Mouse (Mus musculus) hindbrain, embryonic 10.5 days (tissue): ENCODE results near the gene Enpp1. TPM values are rescaled to one million over a fixed set of nuclear protein-coding genes. Genes with fewer than 3 reads are reported as not detected.

ENCODE experiments used
- DNase-seq: peaks from one replicate; pipeline ENCODE4 v3.0.0-alpha.2; 2017; ENCODE audit warnings: low spot score
- H3K27ac ChIP-seq: fragments of 300-500 bp; sonication (generic); 2 replicates; pipeline ENCODE4 v1.5.1; 2016; ENCODE audit warnings: mild to moderate bottlenecking, moderate library complexity
- H3K27me3 ChIP-seq: fragments of 300-500 bp; sonication (generic); 2 replicates; pipeline ENCODE4 v1.6.1; 2016; ENCODE audit warnings: mild to moderate bottlenecking; ENCODE audit not compliant: poor library complexity, insufficient read depth, severe bottlenecking
- H3K36me3 ChIP-seq: fragments of 300-500 bp; sonication (generic); 2 replicates; pipeline ENCODE4 v1.6.1; 2016; ENCODE audit warnings: mild to moderate bottlenecking, moderate library complexity
- H3K4me1 ChIP-seq: fragments of 300-500 bp; sonication (generic); replicated peaks from 2 replicates; pipeline ENCODE4 v1.6.1; 2016; ENCODE audit warnings: mild to moderate bottlenecking
- H3K4me3 ChIP-seq: fragments of 300-500 bp; sonication (generic); 2 replicates; pipeline ENCODE4 v1.5.1; 2016; ENCODE audit warnings: mild to moderate bottlenecking, moderate library complexity
- H3K9me3 ChIP-seq: fragments of 300-500 bp; sonication (generic); 2 replicates; pipeline ENCODE4 v1.6.1; 2016; ENCODE audit warnings: mild to moderate bottlenecking, moderate library complexity
- WGBS: fragments of 180-500 bp; shearing (Covaris S2); methylation state at CpG from one replicate; pipeline ENCODE4 v1.1.7; 2016; 5-methylcytosine and 5-hydroxymethylcytosine counted together
- polyA plus RNA-seq: library from polyadenylated mRNA; unstranded; fragments of >200 nt; fragmentation: Nextera tagmentation; extraction: Ambion mirVana; gene quantifications from 2 replicates; pipeline ENCODE4 v1.2.1, GENCODE M21; 2016

Gene Enpp1
- polyA plus RNA-seq, 1 experiment from 2014 or later, result 0.44 TPM

GRCm38 (mm10) chr10:24702698-24703097 is 9.3 kb downstream of the Enpp1 start:
- H3K27me3 ChIP-seq, result no peaks in the 10 kb centered on the region
- DNase-seq, result no peak
- WGBS, result 85% methylated on average over 2 of the region's 2 CpGs
- H3K36me3 ChIP-seq, result no peaks in the 10 kb centered on the region
- no peaks in the 10 kb centered on the region for H3K9me3 ChIP-seq
- H3K4me1 ChIP-seq, result no peaks in the 10 kb centered on the region
- H3K4me3 ChIP-seq, result no peak overlapping the region
- no peak overlapping the region for H3K27ac ChIP-seq

- DNase-seq, result no peak
- WGBS, result 84% methylated on average over 6 of the region's 6 CpGs
- no peak overlapping the region for H3K27ac ChIP-seq
- no peaks in the 10 kb centered on the region for H3K27me3 ChIP-seq
- H3K9me3 ChIP-seq, result no peaks in the 10 kb centered on the region
- no peaks in the 10 kb centered on the region for H3K36me3 ChIP-seq
- H3K4me3 ChIP-seq, result no peak overlapping the region
- no peaks in the 10 kb centered on the region for H3K4me1 ChIP-seq
Observed at GRCm38 (mm10) chr10:24698131-24698775, 13.7 kb downstream of the Enpp1 start.

DNA sequence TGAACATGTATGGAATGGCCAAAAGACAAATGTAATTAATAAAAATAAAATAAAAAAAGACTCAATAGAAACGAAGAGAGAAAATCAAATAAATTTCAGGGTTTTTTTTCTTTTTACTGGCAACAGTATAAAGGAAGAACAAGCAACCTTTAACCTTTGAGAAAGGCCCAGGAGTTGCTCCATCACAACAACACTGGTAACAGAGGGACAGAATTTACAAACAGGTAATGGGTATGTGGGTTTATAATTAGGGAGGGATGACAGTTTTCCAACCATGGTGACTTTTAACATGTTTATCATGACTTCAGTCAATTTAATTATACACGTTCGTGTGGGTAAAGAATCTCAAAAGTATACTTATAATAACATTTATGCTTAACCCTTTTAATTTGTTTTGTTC is 15.2 kb downstream of the Enpp1 start:
- Histone ChIP-seq H3K36me3 (no peaks in the 10 kb centered on the region), H3K27me3 (no peaks in the 10 kb centered on the region), H3K27ac (no peak overlapping the region), H3K4me3 (no peak overlapping the region), H3K9me3 (no peaks in the 10 kb centered on the region), H3K4me1 (no peaks in the 10 kb centered on the region)
- WGBS, result 91% methylated on average over 3 of the region's 3 CpGs
- no peak for DNase-seq

DNA sequence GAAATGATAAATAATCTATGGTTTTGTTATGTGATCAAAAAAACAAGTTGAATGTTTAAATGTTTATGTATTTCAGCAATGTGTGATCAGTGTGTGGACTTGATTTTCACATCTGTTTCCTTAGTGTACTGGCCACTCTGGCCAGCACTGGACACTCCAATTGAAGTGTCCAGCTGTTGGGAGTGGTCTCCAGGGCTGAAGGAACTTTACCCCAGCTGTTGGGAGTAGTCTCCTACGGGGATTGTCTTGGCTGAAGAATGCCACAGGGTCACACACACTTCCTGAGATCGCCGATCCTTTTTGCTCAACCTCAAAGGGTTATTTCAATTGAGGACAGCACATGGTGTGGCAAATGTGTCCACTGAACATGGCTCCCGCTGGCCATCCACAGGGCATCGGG is 16.2 kb downstream of the Enpp1 start:
- Histone ChIP-seq H3K27ac (no peak overlapping the region), H3K9me3 (no peaks in the 10 kb centered on the region), H3K4me1 (no peaks in the 10 kb centered on the region), H3K36me3 (no peaks in the 10 kb centered on the region), H3K4me3 (no peak overlapping the region), H3K27me3 (no peaks in the 10 kb centered on the region)
- DNase-seq, result no peak
- 72% methylated on average over 5 of the region's 5 CpGs for WGBS

GRCm38 (mm10) chr10:24682518-24683104 is 29.3 kb downstream of the Enpp1 start:
- H3K27me3 ChIP-seq, result no peaks in the 10 kb centered on the region
- no peaks in the 10 kb centered on the region for H3K4me1 ChIP-seq
- no peaks in the 10 kb centered on the region for H3K36me3 ChIP-seq
- WGBS, result 83% methylated on average over 7 of the region's 7 CpGs
- no peaks in the 10 kb centered on the region for H3K9me3 ChIP-seq
- no peak for DNase-seq
- H3K4me3 ChIP-seq, result no peak overlapping the region
- no peak overlapping the region for H3K27ac ChIP-seq

- Histone ChIP-seq H3K4me3 (no peak overlapping the region), H3K9me3 (no peaks in the 10 kb centered on the region), H3K27ac (no peak overlapping the region), H3K36me3 (no peaks in the 10 kb centered on the region), H3K27me3 (no peaks in the 10 kb centered on the region), H3K4me1 (no peaks in the 10 kb centered on the region)
- DNase-seq, result no peak
- 91% methylated on average over 18 of the region's 18 CpGs for WGBS
Observed at GRCm38 (mm10) chr10:24677681-24678080, 34.3 kb downstream of the Enpp1 start.

- Histone ChIP-seq H3K27me3 (no peaks in the 10 kb centered on the region), H3K36me3 (no peaks in the 10 kb centered on the region), H3K4me1 (no peaks in the 10 kb centered on the region), H3K27ac (no peak overlapping the region), H3K9me3 (no peaks in the 10 kb centered on the region), H3K4me3 (no peak overlapping the region)
- WGBS, result 95% methylated on average over 6 of the region's 6 CpGs
- DNase-seq, result no peak
Observed at GRCm38 (mm10) chr10:24674261-24674660, 37.7 kb downstream of the Enpp1 start.

DNA sequence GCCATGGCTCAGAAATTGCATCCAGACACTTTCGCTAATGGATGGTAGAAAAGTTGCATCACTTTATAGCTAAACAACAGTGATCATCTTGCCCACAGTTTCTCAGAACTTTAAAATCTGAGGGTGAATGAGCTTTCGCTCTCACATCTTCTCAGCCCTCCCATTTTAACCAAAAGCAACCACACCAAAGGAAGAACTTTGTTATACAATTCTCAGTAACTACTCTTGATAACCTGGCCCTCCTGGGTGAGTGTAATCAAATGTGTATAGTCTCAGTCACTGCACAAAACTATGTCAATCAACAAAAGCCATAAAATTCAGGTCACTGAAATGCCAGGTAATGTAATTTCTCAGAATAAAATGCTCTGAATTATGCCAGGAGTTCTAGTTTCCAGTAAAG is 39.0 kb downstream of the Enpp1 start:
- H3K27ac ChIP-seq, result no peak overlapping the region
- DNase-seq, result no peak
- H3K4me1 ChIP-seq, result no peaks in the 10 kb centered on the region
- H3K9me3 ChIP-seq, result no peaks in the 10 kb centered on the region
- no peak overlapping the region for H3K4me3 ChIP-seq
- H3K36me3 ChIP-seq, result no peaks in the 10 kb centered on the region
- H3K27me3 ChIP-seq, result no peaks in the 10 kb centered on the region
- WGBS, result 93% methylated on average over 2 of the region's 2 CpGs

DNA sequence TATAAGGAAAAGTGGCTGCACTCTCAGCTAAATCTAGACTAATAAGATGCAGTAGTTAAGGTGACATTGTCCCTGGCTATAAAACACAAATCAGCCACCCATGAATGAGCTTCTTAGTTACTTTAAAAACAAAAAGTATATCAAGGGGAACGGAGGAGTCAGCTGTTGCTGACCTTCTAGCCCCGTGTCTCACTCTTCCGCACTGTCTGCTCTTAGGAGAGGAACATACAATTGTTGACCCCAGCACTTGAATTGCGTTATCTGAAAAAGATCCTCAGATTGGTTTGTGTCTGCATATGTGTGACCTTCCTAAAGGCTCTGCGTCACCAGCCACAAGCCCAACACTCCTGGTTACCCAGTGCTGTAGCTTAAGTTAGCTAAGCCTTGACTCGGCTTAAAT is 41.4 kb downstream of the Enpp1 start:
- no peaks in the 10 kb centered on the region for H3K36me3 ChIP-seq
- no peaks in the 10 kb centered on the region for H3K27me3 ChIP-seq
- no peak for DNase-seq
- H3K4me3 ChIP-seq, result no peak overlapping the region
- WGBS, result 88% methylated on average over 6 of the region's 6 CpGs
- H3K4me1 ChIP-seq, result no peaks in the 10 kb centered on the region
- H3K9me3 ChIP-seq, result no peaks in the 10 kb centered on the region
- no peak overlapping the region for H3K27ac ChIP-seq

- Histone ChIP-seq H3K27ac (no peak overlapping the region), H3K9me3 (no peaks in the 10 kb centered on the region), H3K36me3 (no peaks in the 10 kb centered on the region), H3K4me3 (no peak overlapping the region), H3K4me1 (no peaks in the 10 kb centered on the region), H3K27me3 (no peaks in the 10 kb centered on the region)
- 93% methylated on average over 11 of the region's 11 CpGs for WGBS
- no peak for DNase-seq
Observed at GRCm38 (mm10) chr10:24650990-24651569, 60.9 kb downstream of the Enpp1 start.

- Histone ChIP-seq H3K27ac (no peak overlapping the region), H3K36me3 (no peaks in the 10 kb centered on the region), H3K4me3 (no peak overlapping the region), H3K4me1 (no peaks in the 10 kb centered on the region), H3K27me3 (no peaks in the 10 kb centered on the region), H3K9me3 (no peaks in the 10 kb centered on the region)
- WGBS, result 87% methylated on average over 6 of the region's 6 CpGs
- DNase-seq, result no peak
Observed at GRCm38 (mm10) chr10:24647996-24648738, 63.8 kb downstream of the Enpp1 start.

DNA sequence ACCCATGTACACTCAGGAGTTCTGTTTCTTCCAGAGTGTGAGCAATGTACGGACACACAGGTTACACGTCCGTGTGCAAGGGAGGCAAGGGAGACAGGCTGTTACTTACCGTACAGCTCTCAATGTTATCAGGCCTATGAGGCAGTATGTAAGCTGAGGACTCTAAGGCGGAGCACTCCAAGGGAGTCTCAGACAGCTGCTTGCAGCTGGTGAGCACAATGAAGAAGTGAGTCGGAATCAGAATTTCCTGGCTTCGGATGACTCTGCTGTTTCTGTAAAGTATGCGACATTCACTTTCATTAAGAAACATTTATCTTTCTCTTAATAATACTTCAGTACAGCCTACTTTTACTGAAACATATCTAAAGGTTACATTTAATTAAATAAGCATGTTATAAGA is 66.8 kb downstream of the Enpp1 start:
- no peaks in the 10 kb centered on the region for H3K27me3 ChIP-seq
- H3K36me3 ChIP-seq, result no peaks in the 10 kb centered on the region
- H3K27ac ChIP-seq, result no peak overlapping the region
- no peaks in the 10 kb centered on the region for H3K4me1 ChIP-seq
- no peaks in the 10 kb centered on the region for H3K9me3 ChIP-seq
- DNase-seq, result no peak
- WGBS, result 91% methylated on average over 8 of the region's 8 CpGs
- H3K4me3 ChIP-seq, result no peak overlapping the region
